Mouse (Mus musculus) cortical plate, adult 2 months (tissue): ENCODE measurements around the gene Dnajb5. TPM values are rescaled to one million over a fixed set of nuclear protein-coding genes. Genes with fewer than 3 reads are reported as not detected.

Source experiments
- H3K27ac ChIP-seq: fragments of 200-500 bp; 2 replicates; pipeline ENCODE4 v1.5.1; 2012; ENCODE audit warnings: low read length, control low read depth, inconsistent platforms; ENCODE audit not compliant: insufficient read depth
- H3K4me1 ChIP-seq: fragments of 200-500 bp; 2 replicates; pipeline ENCODE4 v1.6.1; 2011; ENCODE audit warnings: low read length; ENCODE audit not compliant: control insufficient read depth, insufficient read depth
- H3K4me3 ChIP-seq: fragments of 200-500 bp; 2 replicates; pipeline ENCODE4 v1.5.1; 2011; ENCODE audit warnings: mild to moderate bottlenecking, low read length, control low read depth; ENCODE audit not compliant: insufficient read depth
- CTCF ChIP-seq: fragments of 200-500 bp; IDR thresholded peaks from 2 replicates; pipeline ENCODE4 v1.5.1; 2011; ENCODE audit warnings: mild to moderate bottlenecking, control low read depth, low read length; ENCODE audit not compliant: insufficient read depth; ENCODE audit errors: extremely low read depth
- POLR2A ChIP-seq: fragments of 200-500 bp; IDR thresholded peaks from 2 replicates; pipeline ENCODE4 v1.6.1; 2011; ENCODE audit warnings: mild to moderate bottlenecking, low read length, control low read depth; ENCODE audit not compliant: insufficient read depth; ENCODE audit errors: extremely low read depth
- polyA plus RNA-seq: library from polyadenylated mRNA; depleted of rRNA; stranded (reverse); fragments of >200 nt; gene quantifications from 2 replicates; pipeline ENCODE4 v1.2.3, GENCODE M21; 2012; rRNA removed

Dnajb5 gene
- 96.0 and 107 TPM in 2 replicates for polyA plus RNA-seq

- Histone ChIP-seq H3K4me1 (peaks cover 16% of the 10 kb centered on the region), H3K27ac (peak within 1 kb of the TSS; percentile 96), H3K4me3 (peak within 1 kb of the TSS; percentile 94)
- TF ChIP-seq CTCF (no peak), POLR2A (no peak)
Observed at GRCm38 (mm10) chr4:42949676-42950051, at the start of gene Dnajb5. Gene Dnajb5, plus strand, starts transcription at chr4:42949814.

DNA sequence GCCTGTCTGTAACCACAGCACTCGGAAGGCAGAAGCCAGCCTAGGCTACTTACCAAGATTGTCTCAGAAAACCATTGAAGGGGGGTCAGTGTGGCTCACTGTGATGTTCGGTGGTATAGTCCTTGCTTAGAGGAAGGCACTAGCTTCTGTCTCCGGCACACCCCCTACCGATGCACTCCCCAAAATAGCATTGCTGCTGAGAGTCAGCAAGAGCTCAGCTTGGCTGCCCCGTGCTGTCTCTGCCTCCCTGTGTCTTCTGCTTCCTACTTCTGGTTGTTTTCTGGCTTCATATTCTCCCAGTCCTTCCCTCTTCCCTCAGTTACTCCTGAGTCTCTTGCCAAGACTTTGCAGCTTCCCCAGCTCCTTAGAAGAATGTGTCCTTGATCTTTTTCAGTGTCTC is 48.7 kb upstream of the Dnajb5 start:
- H3K4me1 ChIP-seq = peaks cover 8% of the 10 kb centered on the region
- peak overlapping the region; percentile 68 for H3K27ac ChIP-seq
- H3K4me3 ChIP-seq = no peak overlapping the region
- TF ChIP-seq CTCF = no peak
- TF ChIP-seq POLR2A = peak; percentile 57; the same call in 1 of the 2 replicates

DNA sequence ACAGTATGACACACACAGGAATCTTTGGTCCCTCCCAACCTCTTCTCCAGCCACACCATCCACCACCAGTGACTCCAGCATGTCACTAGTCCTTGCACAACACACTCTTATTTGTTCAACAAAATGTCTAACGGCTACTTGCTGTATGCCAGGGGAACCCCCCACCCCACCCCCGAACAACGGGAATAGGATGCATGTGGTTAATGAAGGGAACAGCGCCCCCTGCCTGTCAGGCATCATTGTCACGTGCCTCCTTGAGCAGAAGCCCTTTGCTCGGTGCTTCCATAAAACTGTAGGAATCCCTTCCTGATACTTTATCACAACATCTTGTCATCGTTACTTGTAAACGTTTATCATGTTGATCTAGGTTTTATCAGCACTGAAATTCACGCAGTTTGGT is 47.4 kb upstream of the Dnajb5 start:
- H3K27ac ChIP-seq = 0 out of 2 replicates have a peak overlapping the region, but pooled peaks have one; percentile 53
- TF ChIP-seq POLR2A (no peak), CTCF (peak; percentile 47)
- H3K4me3 ChIP-seq = no peak overlapping the region
- H3K4me1 ChIP-seq = peaks cover 8% of the 10 kb centered on the region

GRCm38 (mm10) chr4:42902730-42903129 is 46.9 kb upstream of the Dnajb5 start:
- peaks cover 8% of the 10 kb centered on the region for H3K4me1 ChIP-seq
- peak overlapping the region; percentile 53; the same call in 1 of the 2 replicates for H3K27ac ChIP-seq
- no peak overlapping the region for H3K4me3 ChIP-seq
- TF ChIP-seq CTCF (no peak), POLR2A (no peak)

- H3K27ac ChIP-seq = no peak overlapping the region
- no peak overlapping the region for H3K4me3 ChIP-seq
- TF ChIP-seq CTCF (no peak), POLR2A (no peak)
- peaks cover 8% of the 10 kb centered on the region for H3K4me1 ChIP-seq
Observed at GRCm38 (mm10) chr4:42903942-42904341, 45.7 kb upstream of the Dnajb5 start.

GRCm38 (mm10) chr4:42904523-42904922 is 45.1 kb upstream of the Dnajb5 start:
- Histone ChIP-seq H3K4me1 (peaks cover 8% of the 10 kb centered on the region), H3K4me3 (no peak overlapping the region), H3K27ac (no peak overlapping the region)
- TF ChIP-seq CTCF (no peak), POLR2A (no peak)

GRCm38 (mm10) chr4:42904966-42905365 is 44.6 kb upstream of the Dnajb5 start:
- peaks cover 8% of the 10 kb centered on the region for H3K4me1 ChIP-seq
- H3K27ac ChIP-seq = no peak overlapping the region
- TF ChIP-seq POLR2A (no peak), CTCF (no peak)
- H3K4me3 ChIP-seq = no peak overlapping the region

GRCm38 (mm10) chr4:42913391-42913790 is 36.2 kb upstream of the Dnajb5 start:
- no peak overlapping the region for H3K4me3 ChIP-seq
- H3K27ac ChIP-seq = no peak overlapping the region
- H3K4me1 ChIP-seq = peaks cover 2% of the 10 kb centered on the region; the same call in 1 of the 2 replicates
- TF ChIP-seq CTCF (no peak), POLR2A (no peak)

GRCm38 (mm10) chr4:42915311-42915710 is 34.3 kb upstream of the Dnajb5 start:
- Histone ChIP-seq H3K4me3 (no peak overlapping the region), H3K4me1 (peaks cover 2% of the 10 kb centered on the region; the same call in 1 of the 2 replicates), H3K27ac (no peak overlapping the region)
- TF ChIP-seq CTCF (no peak), POLR2A (no peak)

- Histone ChIP-seq H3K4me1 (peaks cover 6% of the 10 kb centered on the region), H3K27ac (peak overlapping the region; percentile 43; the same call in 1 of the 2 replicates), H3K4me3 (no peak overlapping the region; the same call in 1 of the 2 replicates)
- TF ChIP-seq CTCF (no peak), POLR2A (no peak)
Observed at GRCm38 (mm10) chr4:42915966-42916365, 33.6 kb upstream of the Dnajb5 start.
